Mouse (Mus musculus): Measurements from ENCODE around the gene Zfand5.
"Not testable (repeated sequence)": the region's sequence is repeated elsewhere in the genome, so short reads cannot be mapped to it uniquely, and the experiment has no call there.

Zfand5 gene

GRCm38 (mm10) chr19:21271741-21272654, at the start of gene Zfand5:
Gene Zfand5, plus strand, starts transcription at chr19:21272278.
- in situ Hi-C loops (cut with MboI; ENCODE audit: low sequenced_read_pairs) = no loop called here

GRCm38 (mm10) chr19:21227131-21227530, 44.9 kb upstream of the Zfand5 start:
- in situ Hi-C loops (cut with MboI; ENCODE audit: low sequenced_read_pairs) = no loop called here

- in situ Hi-C loops (cut with MboI; ENCODE audit: low sequenced_read_pairs) = no loop called here
These were observed 44.3 kb upstream of the Zfand5 start for GRCm38 (mm10) chr19:21227754-21228153.

- in situ Hi-C loops (cut with MboI; ENCODE audit: low sequenced_read_pairs) = not testable (repeated sequence)
These were observed 23.3 kb upstream of the Zfand5 start for GRCm38 (mm10) chr19:21248730-21249129.

GRCm38 (mm10) chr19:21253846-21254245, 18.2 kb upstream of the Zfand5 start:
- in situ Hi-C loops (cut with MboI; ENCODE audit: low sequenced_read_pairs) = no loop called here

- in situ Hi-C loops (cut with MboI; ENCODE audit: low sequenced_read_pairs) = no loop called here
These were observed 16.2 kb upstream of the Zfand5 start for GRCm38 (mm10) chr19:21255920-21256319.

GRCm38 (mm10) chr19:21259453-21259852, 12.6 kb upstream of the Zfand5 start:
- in situ Hi-C loops (cut with MboI; ENCODE audit: low sequenced_read_pairs) = no loop called here

- in situ Hi-C loops (cut with MboI; ENCODE audit: low sequenced_read_pairs) = no loop called here
These were observed 11.8 kb upstream of the Zfand5 start for GRCm38 (mm10) chr19:21260280-21260679.

GRCm38 (mm10) chr19:21271186-21271585, 892 bp upstream of the Zfand5 start:
- in situ Hi-C loops (cut with MboI; ENCODE audit: low sequenced_read_pairs) = no loop called here

- in situ Hi-C loops (cut with MboI; ENCODE audit: low sequenced_read_pairs) = no loop called here
These were observed 692 bp downstream of the Zfand5 start for GRCm38 (mm10) chr19:21272655-21273284.

- in situ Hi-C loops (cut with MboI; ENCODE audit: low sequenced_read_pairs) = no loop called here
These were observed 1.4 kb downstream of the Zfand5 start for GRCm38 (mm10) chr19:21273440-21273839.

- in situ Hi-C loops (cut with MboI; ENCODE audit: low sequenced_read_pairs) = no loop called here
These were observed 2.1 kb downstream of the Zfand5 start for GRCm38 (mm10) chr19:21274181-21274591.

- in situ Hi-C loops (cut with MboI; ENCODE audit: low sequenced_read_pairs) = no loop called here
These were observed 2.6 kb downstream of the Zfand5 start for GRCm38 (mm10) chr19:21274714-21275113.

GRCm38 (mm10) chr19:21276317-21276716, 4.2 kb downstream of the Zfand5 start:
- in situ Hi-C loops (cut with MboI; ENCODE audit: low sequenced_read_pairs) = no loop called here

- in situ Hi-C loops (cut with MboI; ENCODE audit: low sequenced_read_pairs) = no loop called here
These were observed 14.5 kb downstream of the Zfand5 start for GRCm38 (mm10) chr19:21286421-21287097.

- in situ Hi-C loops (cut with MboI; ENCODE audit: low sequenced_read_pairs) = no loop called here
These were observed 25.3 kb downstream of the Zfand5 start for GRCm38 (mm10) chr19:21297411-21297810.

GRCm38 (mm10) chr19:21301787-21302186, 29.7 kb downstream of the Zfand5 start:
- in situ Hi-C loops (cut with MboI; ENCODE audit: low sequenced_read_pairs) = no loop called here

- in situ Hi-C loops (cut with MboI; ENCODE audit: low sequenced_read_pairs) = no loop called here
These were observed 35.7 kb downstream of the Zfand5 start for GRCm38 (mm10) chr19:21307755-21308154.

GRCm38 (mm10) chr19:21310364-21310763, 38.3 kb downstream of the Zfand5 start:
- in situ Hi-C loops (cut with MboI; ENCODE audit: low sequenced_read_pairs) = not testable (repeated sequence)

GRCm38 (mm10) chr19:21315701-21316100, 43.6 kb downstream of the Zfand5 start:
- in situ Hi-C loops (cut with MboI; ENCODE audit: low sequenced_read_pairs) = no loop called here

GRCm38 (mm10) chr19:21319618-21320017, 47.5 kb downstream of the Zfand5 start:
- in situ Hi-C loops (cut with MboI; ENCODE audit: low sequenced_read_pairs) = no loop called here

Data from CH12F3 (cell line).